Mouse (Mus musculus) thymus, adult 2 months (tissue): Measurements from ENCODE around the gene Eml2. TPM values are rescaled to one million over a fixed set of nuclear protein-coding genes. Genes with fewer than 3 reads are reported as not detected.
A peak's percentile ranks its signal among the peaks of the same experiment; 100 is the strongest.

Source experiments
- DNase-seq: peaks from one replicate; pipeline ENCODE4 v3.0.0; 2021
- H3K27ac ChIP-seq: fragments of 200-500 bp; 2 replicates; pipeline ENCODE4 v1.5.1; 2012; ENCODE audit warnings: low read length, control low read depth; ENCODE audit not compliant: control insufficient read depth, insufficient read depth
- H3K27me3 ChIP-seq: fragments of 200-500 bp; 2 replicates; pipeline ENCODE4 v1.6.1; 2012; ENCODE audit warnings: mild to moderate bottlenecking, low read length, moderate library complexity, mixed read lengths; ENCODE audit not compliant: control insufficient read depth, insufficient read depth
- H3K36me3 ChIP-seq: fragments of 200-500 bp; 2 replicates; pipeline ENCODE4 v1.6.1; 2012; ENCODE audit warnings: mild to moderate bottlenecking, low read length, moderate library complexity; ENCODE audit not compliant: control insufficient read depth, insufficient read depth
- H3K4me1 ChIP-seq: fragments of 200-500 bp; replicated peaks from 2 replicates; pipeline ENCODE4 v1.6.1; 2012; ENCODE audit warnings: low read length; ENCODE audit not compliant: control insufficient read depth, insufficient read depth
- H3K4me3 ChIP-seq: fragments of 200-500 bp; 2 replicates; pipeline ENCODE4 v1.5.1; 2012; ENCODE audit warnings: mild to moderate bottlenecking, low read length, control low read depth, moderate library complexity; ENCODE audit not compliant: control insufficient read depth, insufficient read depth
- CTCF ChIP-seq: fragments of 200-500 bp; IDR thresholded peaks from 2 replicates; pipeline ENCODE4 v1.5.1; 2012; ENCODE audit warnings: mild to moderate bottlenecking, control low read depth, low read length, moderate library complexity, borderline replicate concordance; ENCODE audit not compliant: control insufficient read depth, poor library complexity, insufficient read depth; ENCODE audit errors: extremely low read depth
- POLR2A ChIP-seq: fragments of 200-500 bp; IDR thresholded peaks from 2 replicates; pipeline ENCODE4 v1.6.1; 2012; ENCODE audit warnings: mild to moderate bottlenecking, low read length, control low read depth, moderate library complexity; ENCODE audit not compliant: control insufficient read depth, poor library complexity, insufficient read depth; ENCODE audit errors: extremely low read depth
- WGBS: fragments of 180-500 bp; shearing (Covaris S2); methylation state at CpG from one replicate; pipeline ENCODE4 v1.1.7; 2018; 5-methylcytosine and 5-hydroxymethylcytosine counted together
- polyA plus RNA-seq: library from polyadenylated mRNA; depleted of rRNA; stranded (reverse); fragments of >200 nt; gene quantifications from 2 replicates; pipeline ENCODE4 v1.2.3, GENCODE M21; 2012

Eml2 gene
- polyA plus RNA-seq, 1 experiment, result 40.3 TPM

DNA sequence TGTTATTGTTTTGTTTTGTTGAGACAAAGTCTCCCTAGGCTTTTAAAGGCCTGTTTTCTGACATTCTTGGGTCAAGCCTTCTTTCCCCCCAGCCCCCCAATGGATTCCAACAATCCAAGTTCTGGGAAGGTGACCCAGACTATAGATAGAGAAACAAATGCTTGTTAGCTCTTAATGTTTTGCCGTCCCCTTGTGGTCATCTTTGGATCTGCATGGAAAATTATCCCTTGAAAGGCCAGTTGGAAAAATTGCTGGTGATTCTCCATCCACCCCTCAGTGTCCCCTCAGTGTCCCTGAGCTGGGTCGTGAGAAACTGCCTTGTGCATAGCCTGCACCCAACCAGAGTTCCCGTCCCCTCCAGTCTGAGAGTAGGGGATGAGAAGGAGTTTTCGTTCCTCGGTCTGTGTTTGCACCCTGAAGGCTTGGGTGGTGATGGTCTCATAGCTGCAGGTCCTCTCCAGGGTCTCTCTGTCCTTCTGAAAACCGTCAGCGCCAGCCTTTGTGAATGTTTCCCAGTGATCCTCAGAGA lies 32.8 kb downstream of the Eml2 start:
- Histone ChIP-seq H3K4me3 (no peak overlapping the region), H3K4me1 (peaks cover 6% of the 10 kb centered on the region; the same call in 1 of the 2 replicates), H3K36me3 (no peaks in the 10 kb centered on the region), H3K27me3 (peaks cover 2% of the 10 kb centered on the region; the same call in 1 of the 2 replicates), H3K27ac (no peak overlapping the region)
- no peak for DNase-seq
- no peak for TF ChIP-seq CTCF
- TF ChIP-seq POLR2A, result no peak
- WGBS, result 81% methylated on average over 7 of the region's 7 CpGs

DNA sequence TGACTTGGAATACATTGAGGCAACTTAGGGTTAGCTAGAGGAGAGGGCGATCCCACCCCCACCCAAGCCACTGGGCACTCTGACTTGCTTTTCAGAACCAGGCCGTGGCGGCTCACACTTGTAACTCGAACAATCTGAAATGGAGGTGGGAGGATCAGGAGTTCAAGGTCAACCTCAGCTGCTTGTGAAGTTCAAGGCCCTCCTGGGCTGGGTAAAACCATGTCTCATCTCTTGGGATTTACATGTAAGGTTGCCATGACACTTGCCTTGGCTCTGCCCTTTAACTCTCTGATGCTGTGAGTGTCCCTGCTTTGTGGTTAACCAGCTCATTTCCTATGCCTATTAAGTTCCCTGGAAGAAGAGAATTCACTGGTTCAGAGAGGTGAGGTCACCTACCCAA lies 33.3 kb downstream of the Eml2 start:
- Histone ChIP-seq H3K4me1 (peaks cover 9% of the 10 kb centered on the region; the same call in 1 of the 2 replicates), H3K36me3 (no peaks in the 10 kb centered on the region), H3K27ac (no peak overlapping the region), H3K4me3 (no peak overlapping the region), H3K27me3 (peaks cover 2% of the 10 kb centered on the region; the same call in 1 of the 2 replicates)
- WGBS, result 85% methylated on average over 4 of the region's 4 CpGs
- TF ChIP-seq POLR2A, result no peak
- TF ChIP-seq CTCF, result no peak
- DNase-seq, result no peak

DNA sequence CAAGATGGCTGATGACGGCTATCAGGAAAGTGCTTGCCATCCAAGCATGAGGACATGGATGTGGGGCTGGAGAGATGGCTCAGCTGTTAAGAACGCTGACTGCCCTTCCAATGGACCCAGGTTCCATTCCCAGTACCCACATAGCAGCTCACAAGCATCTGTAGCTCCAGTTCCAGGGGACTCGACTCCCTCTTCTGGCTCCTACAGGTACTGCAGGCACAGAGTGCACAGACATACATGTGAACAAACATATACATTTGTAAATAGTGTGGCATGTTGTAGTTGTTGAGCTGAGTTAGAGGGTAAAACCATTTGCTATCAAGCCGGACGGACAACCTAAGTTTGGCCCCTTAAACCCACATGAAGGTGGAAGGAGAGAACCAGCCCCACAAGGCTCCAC lies 33.8 kb downstream of the Eml2 start:
- Histone ChIP-seq H3K4me1 (peaks cover 9% of the 10 kb centered on the region; the same call in 1 of the 2 replicates), H3K27ac (no peak overlapping the region), H3K4me3 (no peak overlapping the region), H3K36me3 (no peaks in the 10 kb centered on the region), H3K27me3 (peaks cover 2% of the 10 kb centered on the region; the same call in 1 of the 2 replicates)
- TF ChIP-seq CTCF (no peak), POLR2A (no peak)
- DNase-seq, result no peak
- 95% methylated on average over 5 of the region's 5 CpGs for WGBS

DNA sequence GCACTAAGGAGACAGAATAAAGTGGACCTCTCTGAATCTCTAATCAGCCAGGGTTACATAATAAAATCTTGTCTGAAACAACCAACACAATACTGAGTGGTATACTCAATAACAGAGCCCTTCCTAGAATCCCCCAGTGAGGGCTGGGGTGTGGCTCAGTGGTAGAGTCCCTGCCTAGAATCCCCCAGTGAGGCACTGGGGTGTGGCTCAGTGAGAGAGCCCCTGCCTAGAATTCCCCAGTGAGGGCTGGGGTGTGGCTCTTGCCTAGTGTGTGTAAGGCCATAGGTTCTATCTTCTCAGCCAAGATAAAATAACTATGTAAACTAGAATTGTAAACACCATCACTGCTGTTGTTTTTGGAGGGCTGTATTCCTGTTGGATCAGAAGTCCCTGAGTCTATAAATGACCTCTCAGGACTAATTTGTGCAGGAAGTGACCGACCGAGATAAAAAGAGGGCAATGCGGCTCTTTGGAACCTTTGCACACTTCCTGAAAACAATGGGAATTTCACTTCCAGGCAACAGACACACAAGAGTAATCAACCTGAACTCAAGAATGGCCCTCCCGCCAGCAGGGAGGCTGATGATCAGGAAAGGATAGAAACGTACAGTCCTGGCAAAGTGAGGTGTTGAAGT lies 34.9 kb downstream of the Eml2 start:
- Histone ChIP-seq H3K4me1 (peaks cover 9% of the 10 kb centered on the region; the same call in 1 of the 2 replicates), H3K4me3 (no peak overlapping the region), H3K27ac (no peak overlapping the region), H3K27me3 (peaks cover 2% of the 10 kb centered on the region; the same call in 1 of the 2 replicates), H3K36me3 (no peaks in the 10 kb centered on the region)
- 91% methylated on average over 5 of the region's 5 CpGs for WGBS
- no peak for DNase-seq
- TF ChIP-seq CTCF, result no peak
- TF ChIP-seq POLR2A, result no peak

DNA sequence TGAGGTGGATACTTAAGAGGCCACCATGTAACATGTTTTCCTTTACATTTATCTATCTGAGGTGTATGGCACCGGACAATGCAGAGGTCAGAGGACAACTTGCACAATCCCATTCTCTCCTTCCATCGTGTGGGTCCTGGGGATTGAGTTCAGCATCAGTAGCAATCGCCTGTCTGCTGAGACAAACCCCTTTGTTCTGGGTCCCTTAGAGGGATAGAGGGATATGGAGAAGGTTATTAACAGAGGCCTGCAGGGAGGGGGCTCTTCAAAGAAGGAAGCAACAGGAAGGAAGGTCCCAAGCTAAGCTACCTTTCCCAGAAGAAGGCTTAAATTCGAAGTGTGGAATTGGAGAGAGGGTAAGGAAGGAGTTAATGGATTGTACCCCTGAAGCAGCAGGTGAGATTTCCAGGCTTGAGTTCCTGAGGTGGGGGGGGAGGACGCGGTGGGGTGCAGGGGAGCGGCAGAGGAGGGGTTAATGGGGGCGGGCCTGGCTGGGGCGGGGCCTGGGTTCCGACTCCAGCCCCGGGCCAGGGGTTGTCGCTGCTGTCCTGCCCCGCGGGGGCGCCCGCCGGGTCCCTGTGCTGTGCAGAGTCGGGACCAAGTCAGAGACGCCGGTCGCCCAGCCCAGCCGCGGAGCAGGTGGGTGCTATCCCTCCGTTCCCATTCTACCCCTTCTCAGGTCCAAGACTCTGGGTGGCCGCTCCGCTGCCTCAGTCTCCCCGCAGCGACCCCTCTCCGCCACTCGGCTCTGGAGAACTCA lies 36.0 kb downstream of the Eml2 start, which contains the start of gene Gpr4:
Gene Gpr4, plus strand, starts transcription at position 543 of the 760 bp plus-strand sequence.
- H3K4me3 ChIP-seq, result peak within 1 kb of the TSS; percentile 17; the same call in 1 of the 2 replicates
- no peaks in the 10 kb centered on the region for H3K36me3 ChIP-seq
- H3K27me3 ChIP-seq, result peaks cover 2% of the 10 kb centered on the region; the same call in 1 of the 2 replicates
- H3K27ac ChIP-seq, result no peak within 1 kb of the TSS
- H3K4me1 ChIP-seq, result peaks cover 9% of the 10 kb centered on the region; the same call in 1 of the 2 replicates
- 12% methylated on average over 28 of the region's 30 CpGs for WGBS
- peak; percentile 23 for DNase-seq
- TF ChIP-seq POLR2A, result no peak
- no peak for TF ChIP-seq CTCF

DNA sequence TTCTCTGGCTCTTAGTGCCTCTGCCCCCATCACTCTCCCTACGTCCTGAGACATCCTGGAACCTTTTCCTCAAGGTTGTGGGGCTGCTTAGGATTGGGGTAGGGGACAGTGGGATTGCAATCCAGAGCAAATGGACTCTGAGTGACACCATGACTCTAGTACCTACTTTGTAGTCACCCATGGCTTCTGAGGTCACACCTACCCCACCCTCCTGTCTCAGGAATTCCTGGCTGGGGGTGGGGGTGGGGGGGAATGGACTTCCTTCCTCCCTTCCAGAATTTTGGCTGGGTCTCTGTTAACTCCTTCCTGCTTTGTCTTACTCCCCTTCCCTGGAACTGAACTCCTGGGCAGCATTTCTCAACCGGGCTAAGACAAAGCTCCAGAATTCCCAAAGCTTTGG lies 37.2 kb downstream of the Eml2 start:
- Histone ChIP-seq H3K4me3 (no peak overlapping the region), H3K36me3 (no peaks in the 10 kb centered on the region), H3K4me1 (peaks cover 11% of the 10 kb centered on the region; the same call in 1 of the 2 replicates), H3K27ac (no peak overlapping the region), H3K27me3 (peaks cover 2% of the 10 kb centered on the region; the same call in 1 of the 2 replicates)
- no peak for DNase-seq
- TF ChIP-seq POLR2A (no peak), CTCF (no peak)
- WGBS, result 83% methylated on average over 2 of the region's 2 CpGs
